Mouse (Mus musculus) midbrain, embryonic 13.5 days (tissue): ENCODE results near the gene 5730596B20Rik. TPM values are rescaled to one million over a fixed set of nuclear protein-coding genes. Genes with fewer than 3 reads are reported as not detected.

Experiments used
- ATAC-seq: fragments of 200-750 bp; cut with Nextera tagmentation; 2 replicates; pipeline ENCODE4 v1.8.0; 2017; ENCODE audit warnings: mild to moderate bottlenecking, moderate TSS enrichment, moderate library complexity
- H3K27ac ChIP-seq: fragments of 300-500 bp; sonication (generic); 2 replicates; pipeline ENCODE4 v1.5.1; 2015; ENCODE audit warnings: inconsistent platforms, mild to moderate bottlenecking, moderate library complexity
- H3K27me3 ChIP-seq: fragments of 300-500 bp; sonication (generic); 2 replicates; pipeline ENCODE4 v1.6.1; 2015; ENCODE audit warnings: mild to moderate bottlenecking, inconsistent platforms
- H3K36me3 ChIP-seq: fragments of 300-500 bp; sonication (generic); 2 replicates; pipeline ENCODE4 v1.6.1; 2015; ENCODE audit warnings: mild to moderate bottlenecking, inconsistent platforms
- H3K4me1 ChIP-seq: fragments of 300-500 bp; sonication (generic); replicated peaks from 2 replicates; pipeline ENCODE4 v1.6.1; 2015; ENCODE audit warnings: inconsistent platforms
- H3K4me2 ChIP-seq: fragments of 300-500 bp; sonication (generic); replicated peaks from 2 replicates; pipeline ENCODE4 v1.6.1; 2015; ENCODE audit warnings: moderate library complexity, mild to moderate bottlenecking, inconsistent platforms
- H3K4me3 ChIP-seq: fragments of 300-500 bp; sonication (generic); replicated peaks from 2 replicates; pipeline ENCODE4 v1.5.1; 2015; ENCODE audit warnings: mild to moderate bottlenecking, inconsistent platforms
- H3K9ac ChIP-seq: fragments of 300-500 bp; sonication (generic); replicated peaks from 2 replicates; pipeline ENCODE4 v1.6.1; 2015; ENCODE audit warnings: mild to moderate bottlenecking, inconsistent platforms
- H3K9me3 ChIP-seq: fragments of 300-500 bp; sonication (generic); 2 replicates; pipeline ENCODE4 v1.6.1; 2016; ENCODE audit warnings: mild to moderate bottlenecking, inconsistent platforms
- WGBS: fragments of 180-500 bp; shearing (Covaris S2); methylation state at CpG from one replicate; pipeline ENCODE4 v1.1.7; 2015; 5-methylcytosine and 5-hydroxymethylcytosine counted together
- polyA plus RNA-seq: library from polyadenylated mRNA; unstranded; fragments of >200 nt; fragmentation: Nextera tagmentation; extraction: Ambion mirVana; gene quantifications from 2 replicates; pipeline ENCODE4 v1.2.1, GENCODE M21; 2015

5730596B20Rik gene
- polyA plus RNA-seq, 1 experiment from 2014 or later: not detected

GRCm38 (mm10) chr6:52196811-52197210, 19.5 kb downstream of the 5730596B20Rik start:
- no peak overlapping the region for H3K4me3 ChIP-seq
- H3K4me1 ChIP-seq: peaks cover 1% of the 10 kb centered on the region
- no peak overlapping the region for H3K9ac ChIP-seq
- no peaks in the 10 kb centered on the region for H3K36me3 ChIP-seq
- ATAC-seq: no peak
- no peaks in the 10 kb centered on the region for H3K9me3 ChIP-seq
- WGBS: 2% methylated on average over 9 of the region's 9 CpGs
- no peak overlapping the region for H3K27ac ChIP-seq
- H3K4me2 ChIP-seq: no peak overlapping the region
- H3K27me3 ChIP-seq: peaks cover 100% of the 10 kb centered on the region

GRCm38 (mm10) chr6:52197271-52197670, 20.0 kb downstream of the 5730596B20Rik start:
- under 1% methylated on average over 10 of the region's 10 CpGs for WGBS
- Histone ChIP-seq H3K27me3 (peaks cover 100% of the 10 kb centered on the region), H3K36me3 (no peaks in the 10 kb centered on the region), H3K4me1 (no peaks in the 10 kb centered on the region), H3K4me3 (no peak overlapping the region), H3K4me2 (no peak overlapping the region), H3K27ac (no peak overlapping the region), H3K9me3 (no peaks in the 10 kb centered on the region), H3K9ac (no peak overlapping the region)
- no peak for ATAC-seq

GRCm38 (mm10) chr6:52200073-52200750, 22.9 kb downstream of the 5730596B20Rik start:
- Histone ChIP-seq H3K9me3 (no peaks in the 10 kb centered on the region), H3K36me3 (no peaks in the 10 kb centered on the region), H3K9ac (no peak overlapping the region), H3K27me3 (peaks cover 100% of the 10 kb centered on the region), H3K4me3 (no peak overlapping the region), H3K4me2 (no peak overlapping the region), H3K27ac (no peak overlapping the region), H3K4me1 (peaks cover 10% of the 10 kb centered on the region)
- 2% methylated on average over 30 of the region's 30 CpGs for WGBS
- ATAC-seq: no peak

GRCm38 (mm10) chr6:52200751-52201250, 23.5 kb downstream of the 5730596B20Rik start:
- no peak overlapping the region for H3K4me3 ChIP-seq
- no peak overlapping the region for H3K4me2 ChIP-seq
- peaks cover 10% of the 10 kb centered on the region for H3K4me1 ChIP-seq
- no peak for ATAC-seq
- WGBS: 6% methylated on average over 10 of the region's 10 CpGs
- H3K9me3 ChIP-seq: no peaks in the 10 kb centered on the region
- no peaks in the 10 kb centered on the region for H3K36me3 ChIP-seq
- H3K27me3 ChIP-seq: peaks cover 100% of the 10 kb centered on the region
- H3K27ac ChIP-seq: no peak overlapping the region
- H3K9ac ChIP-seq: no peak overlapping the region

- WGBS: 24% methylated on average over 1 of the region's 1 CpGs
- Histone ChIP-seq H3K4me2 (no peak overlapping the region), H3K27ac (no peak overlapping the region)
Observed at GRCm38 (mm10) chr6:52201269-52201668, 24.0 kb downstream of the 5730596B20Rik start.

GRCm38 (mm10) chr6:52202362-52203120, 25.2 kb downstream of the 5730596B20Rik start:
- no peaks in the 10 kb centered on the region for H3K36me3 ChIP-seq
- WGBS: 1% methylated on average over 22 of the region's 22 CpGs
- H3K27me3 ChIP-seq: peaks cover 100% of the 10 kb centered on the region
- no peak overlapping the region for H3K9ac ChIP-seq
- H3K9me3 ChIP-seq: no peaks in the 10 kb centered on the region
- no peak for ATAC-seq
- no peak overlapping the region for H3K4me3 ChIP-seq
- no peak overlapping the region for H3K27ac ChIP-seq
- no peak overlapping the region for H3K4me2 ChIP-seq
- peaks cover 10% of the 10 kb centered on the region for H3K4me1 ChIP-seq

More at GRCm38 (mm10) chr6:52201269-52201668, 24.0 kb downstream of the 5730596B20Rik start:
- Histone ChIP-seq H3K4me3 (no peak overlapping the region), H3K4me1 (peaks cover 10% of the 10 kb centered on the region), H3K9me3 (no peaks in the 10 kb centered on the region), H3K9ac (no peak overlapping the region), H3K36me3 (no peaks in the 10 kb centered on the region), H3K27me3 (peaks cover 100% of the 10 kb centered on the region)
- no peak for ATAC-seq

- Histone ChIP-seq H3K4me1 (peaks cover 10% of the 10 kb centered on the region), H3K9me3 (no peaks in the 10 kb centered on the region), H3K27me3 (peaks cover 100% of the 10 kb centered on the region), H3K36me3 (no peaks in the 10 kb centered on the region), H3K27ac (no peak overlapping the region), H3K4me2 (no peak overlapping the region), H3K4me3 (no peak overlapping the region), H3K9ac (no peak overlapping the region)
- under 1% methylated on average over 10 of the region's 10 CpGs for WGBS
- ATAC-seq: no peak
Observed at GRCm38 (mm10) chr6:52203121-52203370, 25.7 kb downstream of the 5730596B20Rik start.

- peaks cover 100% of the 10 kb centered on the region for H3K27me3 ChIP-seq
- no peak overlapping the region for H3K27ac ChIP-seq
- WGBS: under 1% methylated on average over 43 of the region's 46 CpGs
- H3K4me3 ChIP-seq: peak overlapping the region; percentile 14; the same call in 1 of the 2 replicates
- H3K36me3 ChIP-seq: no peaks in the 10 kb centered on the region
- peaks cover 12% of the 10 kb centered on the region for H3K4me1 ChIP-seq
- no peaks in the 10 kb centered on the region for H3K9me3 ChIP-seq
- no peak for ATAC-seq
- no peak overlapping the region for H3K9ac ChIP-seq
- peak overlapping the region; percentile 29 for H3K4me2 ChIP-seq
Observed at GRCm38 (mm10) chr6:52203371-52204049, 26.2 kb downstream of the 5730596B20Rik start.

- under 1% methylated on average over 65 of the region's 65 CpGs for WGBS
- Histone ChIP-seq H3K9ac (no peak within 1 kb of the TSS), H3K4me2 (peak within 1 kb of the TSS; percentile 29), H3K4me3 (peak within 1 kb of the TSS; percentile 14; the same call in 1 of the 2 replicates), H3K27ac (no peak within 1 kb of the TSS), H3K27me3 (peaks cover 100% of the 10 kb centered on the region), H3K36me3 (no peaks in the 10 kb centered on the region), H3K9me3 (no peaks in the 10 kb centered on the region), H3K4me1 (peaks cover 15% of the 10 kb centered on the region)
- ATAC-seq: no peak
Observed at GRCm38 (mm10) chr6:52204050-52204752, 26.9 kb downstream of the 5730596B20Rik start, which contains the start of gene Hoxa5. Gene Hoxa5, minus strand, starts transcription at chr6:52204587.

- ATAC-seq: no peak
- 5% methylated on average over 14 of the region's 14 CpGs for WGBS
- no peaks in the 10 kb centered on the region for H3K36me3 ChIP-seq
- peaks cover 15% of the 10 kb centered on the region for H3K4me1 ChIP-seq
- H3K27ac ChIP-seq: no peak overlapping the region
- H3K9me3 ChIP-seq: no peaks in the 10 kb centered on the region
- peaks cover 100% of the 10 kb centered on the region for H3K27me3 ChIP-seq
- no peak overlapping the region for H3K4me3 ChIP-seq
- no peak overlapping the region for H3K4me2 ChIP-seq
- H3K9ac ChIP-seq: no peak overlapping the region
Observed at GRCm38 (mm10) chr6:52205221-52205620, 27.9 kb downstream of the 5730596B20Rik start.

- Histone ChIP-seq H3K4me3 (no peak overlapping the region), H3K9ac (no peak overlapping the region), H3K4me1 (peaks cover 15% of the 10 kb centered on the region), H3K9me3 (no peaks in the 10 kb centered on the region), H3K36me3 (no peaks in the 10 kb centered on the region), H3K27me3 (peaks cover 100% of the 10 kb centered on the region), H3K4me2 (no peak overlapping the region), H3K27ac (no peak overlapping the region)
- ATAC-seq: no peak
- WGBS: under 1% methylated on average over 55 of the region's 55 CpGs
Observed at GRCm38 (mm10) chr6:52205638-52206621, 28.6 kb downstream of the 5730596B20Rik start.
